ENCODE assay signal across 8 mouse cellular contexts in the genomic region with DNA sequence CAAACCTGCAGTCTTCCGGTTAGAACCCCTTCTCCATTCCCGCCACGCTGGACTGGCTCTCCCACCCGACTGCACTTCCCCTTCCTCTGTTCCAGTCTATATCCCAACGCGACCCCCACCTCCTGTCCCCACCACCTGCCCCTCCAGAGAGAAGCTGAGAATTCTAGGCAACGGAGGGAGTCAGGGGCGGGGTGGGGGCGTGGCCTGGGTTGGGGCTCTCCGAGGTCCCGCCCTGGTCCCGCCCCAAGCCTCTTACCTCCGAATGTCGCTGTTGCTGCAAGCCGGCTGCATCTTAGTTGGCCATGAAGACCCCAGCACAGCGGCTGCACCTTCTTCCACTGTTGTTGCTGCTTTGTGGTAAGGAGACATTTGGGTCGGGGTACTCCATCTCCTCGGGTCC. TPM values are rescaled to one million over a fixed set of nuclear protein-coding genes. Genes with fewer than 3 reads are reported as not detected.
DNase-seq lines count a peak whose midpoint lies in the region; ATAC-seq and TF ChIP-seq lines count a peak whose summit lies in the region.

A gene (plus strand): TSS at position 251 of the 400 bp plus-strand sequence.

- no peaks in the 10 kb centered on the region for H3K27me3 ChIP-seq in testis, adult 2 months (ENCODE audit: control insufficient read depth, insufficient read depth, low read length)

- peak within 1 kb of the TSS; percentile 68 for H3K4me3 ChIP-seq in testis, adult 2 months (ENCODE audit: control insufficient read depth, low read depth, low read length)

- peaks cover 3% of the 10 kb centered on the region for H3K4me1 ChIP-seq in testis, adult 2 months (ENCODE audit: control insufficient read depth, insufficient read depth, low read length)

- no peak for DNase-seq in testis, postnatal 14 days (ENCODE audit: low spot score)
- peak; percentile 66 to 74 for DNase-seq in cerebellum, adult 18-20 months
- peak; percentile 43 for DNase-seq in forelimb bud, embryonic 11.5 days (ENCODE audit: low read depth, low spot score)
- DNase-seq in kidney, postnatal 10 days, result peak; percentile 84
- DNase-seq in thymus, postnatal 14 days, result peak; percentile 70
- DNase-seq in right cerebral cortex, postnatal 14 days, result no peak

- H3K27ac ChIP-seq in testis, adult 2 months (ENCODE audit: control insufficient read depth, insufficient read depth, low read depth, low read length), result no peak within 1 kb of the TSS

- ATAC-seq in megakaryocyte-erythroid progenitor cell, adult 5-6 weeks (replicated peaks; ENCODE audit: low FRiP score, low TSS enrichment, poor library complexity, severe bottlenecking), result peak; percentile 64; the same call in 1 of the 2 replicates

- TF ChIP-seq POLR2A in testis, adult 2 months (IDR thresholded peaks at IDR 0.05; ENCODE audit: control insufficient read depth, low read depth, low read length), result no peak

- no peaks in the 10 kb centered on the region for H3K36me3 ChIP-seq in testis, adult 2 months (ENCODE audit: control insufficient read depth, insufficient read depth, low read length)

- no peak for TF ChIP-seq CTCF in testis, adult 2 months (IDR thresholded peaks at IDR 0.05; ENCODE audit: control insufficient read depth, insufficient read depth, insufficient replicate concordance, low read depth, low read length)

RNA-seq across cellular contexts. Expression of the gene that starts here (rescaled TPM):
- polyA plus RNA-seq in testis, adult 2 months (2012; rRNA removed), result 11.2 and 15.2 TPM in 2 replicates
- not detected in 2 replicates for total RNA-seq in megakaryocyte-erythroid progenitor cell, adult 5-6 weeks (2014; fragmentation: Nextera tagmentation)
- not detected in 2 replicates for total RNA-seq in megakaryocyte-erythroid progenitor cell, adult 5-6 weeks (2017)

Comparison
In these comparisons a context has a peak if more than half of its experiments do, and no peak if none do; other contexts are left out.
1. Peak in ATAC-seq in megakaryocyte-erythroid progenitor cell, adult 5-6 weeks; RNA of the gene not detected or under 1 TPM.
2. DNase-seq: peak in cerebellum, adult 18-20 months (2 of 2), forelimb bud, embryonic 11.5 days (single experiment), kidney, postnatal 10 days (single experiment) and thymus, postnatal 14 days (single experiment); none in testis, postnatal 14 days (single experiment) and right cerebral cortex, postnatal 14 days (single experiment).